Mouse (Mus musculus) hindbrain, embryonic 15.5 days (tissue): ENCODE measurements around the gene Speg. TPM values are rescaled to one million over a fixed set of nuclear protein-coding genes. Genes with fewer than 3 reads are reported as not detected.
A peak's percentile ranks its signal among the peaks of the same experiment; 100 is the strongest.

Source experiments
- ATAC-seq: fragments of 200-750 bp; cut with Nextera tagmentation; 2 replicates; pipeline ENCODE4 v1.8.0; 2017; ENCODE audit warnings: low read depth, moderate number of reproducible peaks, moderate TSS enrichment; ENCODE audit not compliant: low FRiP score
- H3K27ac ChIP-seq: fragments of 300-500 bp; sonication (generic); replicated peaks from 2 replicates; pipeline ENCODE4 v1.5.1; 2015; ENCODE audit warnings: mild to moderate bottlenecking, inconsistent platforms
- H3K27me3 ChIP-seq: fragments of 300-500 bp; sonication (generic); 2 replicates; pipeline ENCODE4 v1.6.1; 2015; ENCODE audit warnings: control low read depth, inconsistent platforms
- H3K36me3 ChIP-seq: fragments of 300-500 bp; sonication (generic); 2 replicates; pipeline ENCODE4 v1.6.1; 2015; ENCODE audit warnings: control low read depth, inconsistent platforms
- H3K4me1 ChIP-seq: fragments of 300-500 bp; sonication (generic); replicated peaks from 2 replicates; pipeline ENCODE4 v1.6.1; 2015; ENCODE audit warnings: control low read depth, inconsistent platforms
- H3K4me2 ChIP-seq: fragments of 300-500 bp; sonication (generic); 2 replicates; pipeline ENCODE4 v1.6.1; 2015; ENCODE audit warnings: moderate library complexity, mild to moderate bottlenecking, inconsistent platforms
- H3K4me3 ChIP-seq: fragments of 300-500 bp; sonication (generic); 2 replicates; pipeline ENCODE4 v1.5.1; 2015; ENCODE audit warnings: mild to moderate bottlenecking, inconsistent platforms
- H3K9ac ChIP-seq: fragments of 300-500 bp; sonication (generic); 2 replicates; pipeline ENCODE4 v1.6.1; 2015; ENCODE audit warnings: inconsistent platforms
- H3K9me3 ChIP-seq: fragments of 300-500 bp; sonication (generic); 2 replicates; pipeline ENCODE4 v1.6.1; 2016; ENCODE audit warnings: control low read depth, inconsistent platforms
- WGBS: fragments of 180-500 bp; shearing (Covaris S2); methylation state at CpG from one replicate; pipeline ENCODE4 v1.1.7; 2015; 5-methylcytosine and 5-hydroxymethylcytosine counted together
- polyA plus RNA-seq: library from polyadenylated mRNA; unstranded; fragments of >200 nt; fragmentation: Nextera tagmentation; extraction: Ambion mirVana; gene quantifications from 2 replicates; pipeline ENCODE4 v1.2.1, GENCODE M21; 2015

Gene Speg
- polyA plus RNA-seq, 1 experiment from 2014 or later, result 25.0 TPM

DNA sequence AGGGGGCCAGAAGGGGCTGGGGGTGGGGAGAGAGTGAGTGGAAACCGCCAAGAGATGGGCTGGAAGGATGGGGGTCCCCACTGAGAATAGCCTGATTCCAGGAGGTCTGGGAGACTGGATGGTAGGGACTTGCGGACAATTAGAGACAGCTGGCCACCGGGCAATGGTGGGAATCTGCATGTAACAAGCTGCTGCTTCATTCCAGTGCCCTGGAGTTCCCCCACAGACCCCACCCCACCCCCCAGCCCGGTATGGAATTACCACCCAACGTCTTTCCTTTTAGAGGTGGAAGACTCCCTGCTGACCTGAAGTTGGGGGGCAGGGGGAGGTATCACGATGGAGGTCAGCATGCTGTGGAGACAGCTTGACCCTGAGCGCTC, 72.9 kb downstream of the Speg start:
- Histone ChIP-seq H3K36me3 (no peaks in the 10 kb centered on the region), H3K4me3 (no peak overlapping the region), H3K9me3 (no peaks in the 10 kb centered on the region), H3K4me1 (peaks cover 92% of the 10 kb centered on the region), H3K27me3 (peaks cover 15% of the 10 kb centered on the region; the same call in 1 of the 2 replicates), H3K9ac (no peak overlapping the region), H3K27ac (peak overlapping the region; percentile 49; the same call in 1 of the 2 replicates), H3K4me2 (peak overlapping the region; percentile 30)
- no peak for ATAC-seq
- WGBS, result 6% methylated on average over 7 of the region's 7 CpGs

DNA sequence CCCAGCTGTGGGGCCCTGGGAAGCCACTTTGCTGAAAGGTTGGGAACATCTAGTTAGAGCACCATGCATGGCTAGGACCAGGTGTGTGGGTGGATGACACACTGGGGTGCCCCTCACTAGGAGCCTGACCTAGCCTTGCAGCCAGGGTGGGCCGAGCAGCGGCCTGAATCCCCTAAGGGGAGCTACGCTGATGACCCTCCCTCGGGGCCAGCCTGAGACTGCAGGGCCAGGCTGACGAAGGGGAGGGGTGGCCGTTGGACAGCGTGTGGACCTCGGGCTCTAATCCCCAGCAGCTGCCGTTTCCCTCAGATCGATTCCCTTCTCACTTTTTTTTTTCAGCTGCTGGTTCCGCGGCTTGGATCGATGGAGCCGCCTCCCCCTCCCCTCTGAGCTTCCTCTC, 73.8 kb downstream of the Speg start:
- Histone ChIP-seq H3K9me3 (no peaks in the 10 kb centered on the region), H3K4me2 (peak overlapping the region; percentile 73), H3K27ac (no peak overlapping the region), H3K27me3 (peaks cover 15% of the 10 kb centered on the region; the same call in 1 of the 2 replicates), H3K9ac (no peak overlapping the region), H3K4me1 (peaks cover 87% of the 10 kb centered on the region), H3K4me3 (no peak overlapping the region), H3K36me3 (no peaks in the 10 kb centered on the region)
- no peak for ATAC-seq
- 2% methylated on average over 13 of the region's 14 CpGs for WGBS

DNA sequence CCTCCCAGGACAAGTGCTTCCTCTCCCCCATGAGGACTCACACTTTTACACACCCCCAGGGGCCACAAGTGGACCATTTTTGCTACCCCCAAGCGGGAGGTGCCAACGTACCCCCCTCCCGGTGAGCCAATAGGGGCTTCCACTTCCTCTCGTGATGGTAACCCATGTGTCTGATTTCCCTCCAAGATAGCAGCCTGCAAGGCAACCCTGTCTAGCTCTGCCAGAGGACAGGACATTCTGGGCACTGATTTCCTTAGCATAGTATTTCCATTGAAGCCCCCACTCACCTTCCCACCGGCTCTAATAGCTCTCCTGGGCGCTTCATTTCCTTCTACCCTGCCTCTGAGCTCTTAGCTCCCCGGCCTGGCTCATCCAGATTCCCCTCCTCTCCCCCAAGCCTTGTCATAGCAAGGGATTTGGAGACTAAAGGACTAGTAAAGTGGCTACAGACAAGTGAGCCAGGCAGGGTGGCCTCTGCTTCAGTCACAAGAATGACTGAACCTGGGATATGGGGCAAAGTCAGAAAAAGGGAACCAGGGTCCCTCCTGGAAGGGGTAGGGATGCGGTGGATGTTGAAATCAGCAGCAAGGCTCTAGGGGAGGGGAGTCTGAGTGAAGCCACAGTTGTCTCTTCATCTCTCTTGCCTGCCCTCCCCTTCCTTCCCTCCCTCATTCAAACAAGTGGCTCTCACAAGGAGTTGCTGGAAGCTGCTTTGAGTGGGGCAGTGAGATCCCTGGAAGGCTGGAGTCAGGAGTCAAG, 74.5 kb downstream of the Speg start:
- peak overlapping the region; percentile 40 for H3K4me3 ChIP-seq
- H3K4me2 ChIP-seq, result peak overlapping the region; percentile 73
- peaks cover 85% of the 10 kb centered on the region for H3K4me1 ChIP-seq
- H3K9ac ChIP-seq, result peak overlapping the region; percentile 51
- no peak for ATAC-seq
- H3K27me3 ChIP-seq, result peaks cover 15% of the 10 kb centered on the region; the same call in 1 of the 2 replicates
- H3K27ac ChIP-seq, result peak overlapping the region; percentile 43
- H3K9me3 ChIP-seq, result no peaks in the 10 kb centered on the region
- H3K36me3 ChIP-seq, result no peaks in the 10 kb centered on the region
- WGBS, result 3% methylated on average over 8 of the region's 8 CpGs

DNA sequence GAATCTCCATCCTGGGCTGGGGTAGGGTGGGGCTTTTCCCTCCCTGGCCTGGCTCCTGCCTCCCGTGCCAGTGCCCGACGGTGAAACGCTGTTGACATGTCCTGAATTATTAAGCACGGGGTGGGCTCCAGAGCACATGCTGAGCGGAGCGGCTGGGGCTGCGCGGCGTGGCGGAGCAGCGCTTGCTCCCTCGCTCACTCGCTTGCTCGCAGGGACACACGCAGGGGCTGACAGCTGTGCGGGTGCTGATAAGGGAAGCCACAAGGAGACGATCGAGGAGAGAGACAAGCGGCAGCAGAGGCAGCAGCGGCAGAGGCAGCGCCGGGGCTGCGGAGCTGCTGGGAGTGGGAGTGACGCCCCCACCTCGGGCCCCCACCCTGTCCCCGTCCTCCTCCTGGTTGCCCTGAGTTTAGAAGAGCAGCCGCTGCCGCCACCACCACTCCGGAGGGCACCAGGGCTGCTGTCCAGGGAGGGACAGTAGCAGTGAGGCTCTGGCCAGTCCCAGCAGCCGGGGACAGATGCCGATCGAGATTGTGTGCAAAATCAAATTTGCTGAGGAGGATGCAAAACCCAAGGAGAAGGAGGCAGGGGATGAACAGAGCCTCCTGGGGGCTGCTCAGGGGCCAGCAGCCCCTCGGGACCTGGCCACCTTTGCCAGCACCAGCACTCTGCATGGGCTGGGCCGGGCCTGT, 75.4 kb downstream of the Speg start, which contains the start of gene Asic4:
Gene Asic4 (plus strand): TSS at position 123 of the 692 bp plus-strand sequence.
- 3% methylated on average over 35 of the region's 35 CpGs for WGBS
- H3K9ac ChIP-seq, result peak within 1 kb of the TSS; percentile 51
- peak within 1 kb of the TSS; percentile 43 for H3K27ac ChIP-seq
- 0 out of 2 replicates have a peak, but pooled peaks have one; percentile 17 for ATAC-seq
- peak within 1 kb of the TSS; percentile 40 for H3K4me3 ChIP-seq
- H3K36me3 ChIP-seq, result no peaks in the 10 kb centered on the region
- peaks cover 77% of the 10 kb centered on the region for H3K4me1 ChIP-seq
- H3K9me3 ChIP-seq, result no peaks in the 10 kb centered on the region
- H3K27me3 ChIP-seq, result peaks cover 15% of the 10 kb centered on the region; the same call in 1 of the 2 replicates
- peak within 1 kb of the TSS; percentile 73 for H3K4me2 ChIP-seq

DNA sequence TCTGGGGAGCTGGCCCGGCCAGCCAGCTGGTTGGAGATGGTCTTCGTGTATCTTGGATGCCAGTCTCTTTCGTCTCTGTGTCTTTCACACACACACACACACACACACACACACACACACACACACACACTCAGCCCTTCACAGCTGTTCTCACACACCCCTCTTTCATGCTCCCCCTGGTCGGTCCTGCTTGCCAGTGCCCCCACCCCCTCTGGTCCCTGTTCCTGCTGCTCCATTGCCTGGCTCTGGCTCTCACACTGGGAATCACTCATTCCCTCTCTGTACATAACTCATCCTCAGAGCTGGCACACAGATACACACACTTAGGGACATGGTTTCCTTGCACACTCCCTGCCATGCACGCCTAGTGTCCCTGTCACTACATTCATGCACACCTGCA, 76.8 kb downstream of the Speg start:
- H3K9ac ChIP-seq, result no peak overlapping the region
- H3K4me2 ChIP-seq, result peak overlapping the region; percentile 73
- peaks cover 15% of the 10 kb centered on the region; the same call in 1 of the 2 replicates for H3K27me3 ChIP-seq
- 35% methylated on average over 5 of the region's 5 CpGs for WGBS
- peak overlapping the region; percentile 40 for H3K4me3 ChIP-seq
- no peaks in the 10 kb centered on the region for H3K36me3 ChIP-seq
- ATAC-seq, result no peak
- peaks cover 77% of the 10 kb centered on the region for H3K4me1 ChIP-seq
- H3K9me3 ChIP-seq, result no peaks in the 10 kb centered on the region
- H3K27ac ChIP-seq, result peak overlapping the region; percentile 53; the same call in 1 of the 2 replicates

DNA sequence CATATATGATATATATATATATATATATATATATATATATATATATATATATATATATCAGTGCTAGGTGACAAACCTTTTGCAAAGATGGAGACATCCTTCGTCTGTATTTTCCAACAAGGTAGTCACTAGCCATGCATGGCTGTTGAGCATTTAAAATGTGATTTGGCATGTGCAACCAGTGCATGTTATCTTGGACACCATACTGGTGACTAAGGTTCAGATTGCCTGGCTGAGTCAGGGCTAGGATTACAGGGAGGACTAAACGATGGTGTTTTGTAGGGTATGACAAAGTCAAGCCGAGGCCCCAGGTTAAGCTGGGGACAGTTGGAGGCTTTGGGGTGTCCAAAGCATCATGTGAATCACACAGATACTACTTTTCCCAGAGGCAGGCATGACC, 80.3 kb downstream of the Speg start:
- Histone ChIP-seq H3K4me1 (peaks cover 67% of the 10 kb centered on the region), H3K4me3 (no peak overlapping the region), H3K9ac (no peak overlapping the region), H3K36me3 (no peaks in the 10 kb centered on the region), H3K27ac (no peak overlapping the region), H3K27me3 (peaks cover 8% of the 10 kb centered on the region; the same call in 1 of the 2 replicates), H3K9me3 (no peaks in the 10 kb centered on the region), H3K4me2 (no peak overlapping the region)
- ATAC-seq, result no peak
- WGBS, result 73% methylated on average over 3 of the region's 3 CpGs

DNA sequence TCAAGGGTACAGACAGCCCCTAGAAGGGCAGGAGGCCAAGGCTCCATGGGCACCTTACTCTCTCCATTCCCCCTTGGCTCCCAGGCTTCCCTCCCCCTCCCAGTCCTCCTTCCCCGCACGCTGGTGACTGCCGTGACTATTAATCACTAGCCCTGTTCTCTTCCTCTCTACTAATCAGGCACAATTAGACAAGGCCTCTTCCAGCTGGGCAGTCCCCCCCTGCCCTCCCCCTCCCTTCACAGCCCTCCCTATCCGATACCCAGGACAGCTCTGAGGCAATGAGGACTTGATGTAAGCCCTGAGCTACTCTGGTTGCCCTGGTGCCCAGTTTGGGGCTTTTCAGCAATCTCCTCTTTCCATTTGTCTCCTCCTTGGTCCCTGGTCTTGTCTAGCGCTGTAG, 80.9 kb downstream of the Speg start:
- 20% methylated on average over 5 of the region's 5 CpGs for WGBS
- Histone ChIP-seq H3K4me1 (peaks cover 62% of the 10 kb centered on the region), H3K27me3 (peaks cover 8% of the 10 kb centered on the region; the same call in 1 of the 2 replicates), H3K4me3 (no peak overlapping the region), H3K27ac (no peak overlapping the region), H3K4me2 (no peak overlapping the region), H3K9ac (no peak overlapping the region), H3K9me3 (no peaks in the 10 kb centered on the region), H3K36me3 (no peaks in the 10 kb centered on the region)
- ATAC-seq, result peak; percentile 13; the same call in 1 of the 2 replicates

DNA sequence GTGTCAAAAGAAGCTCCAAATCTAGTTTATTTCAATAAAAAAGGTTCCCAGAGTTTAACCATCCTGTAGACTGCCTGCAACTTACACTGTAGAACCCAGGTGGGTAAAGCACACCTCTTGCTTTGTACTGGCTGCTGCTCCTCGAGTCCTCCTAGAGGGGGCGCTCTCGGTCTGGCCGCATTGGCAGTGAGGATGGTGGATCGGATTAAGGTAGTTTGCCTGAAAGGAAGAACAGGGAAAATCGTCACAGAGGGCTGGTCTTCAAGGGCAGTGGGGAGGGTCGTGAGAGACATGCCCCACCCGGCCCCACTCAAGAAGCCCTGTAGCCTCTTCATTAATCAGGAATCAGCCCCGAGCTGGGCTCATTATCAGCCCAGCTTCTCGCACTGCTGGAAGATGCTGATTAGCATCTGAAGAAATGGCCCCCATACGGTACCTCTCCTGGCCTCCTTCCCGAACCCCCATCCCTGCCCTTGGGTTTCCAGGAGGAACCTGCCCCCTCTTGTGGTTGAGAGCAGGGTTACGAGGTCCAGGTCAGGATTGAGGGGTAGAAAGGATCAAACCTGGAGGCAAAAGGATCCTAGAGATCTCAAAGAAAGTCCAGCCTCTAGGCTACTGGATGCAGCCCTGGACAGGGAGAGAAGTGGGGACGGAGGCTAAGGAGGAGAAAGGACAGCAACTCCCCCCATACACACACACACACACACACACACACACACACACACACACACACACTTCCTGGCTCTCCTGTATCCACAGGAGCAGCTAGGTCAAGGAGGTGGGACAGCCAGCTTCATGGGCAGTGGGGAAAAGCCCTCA, 81.9 kb downstream of the Speg start:
- Histone ChIP-seq H3K4me2 (no peak overlapping the region), H3K9ac (no peak overlapping the region), H3K4me3 (no peak overlapping the region), H3K27me3 (peaks cover 4% of the 10 kb centered on the region; the same call in 1 of the 2 replicates), H3K27ac (no peak overlapping the region), H3K36me3 (no peaks in the 10 kb centered on the region), H3K9me3 (no peaks in the 10 kb centered on the region), H3K4me1 (peaks cover 53% of the 10 kb centered on the region)
- 6% methylated on average over 14 of the region's 14 CpGs for WGBS
- no peak for ATAC-seq

DNA sequence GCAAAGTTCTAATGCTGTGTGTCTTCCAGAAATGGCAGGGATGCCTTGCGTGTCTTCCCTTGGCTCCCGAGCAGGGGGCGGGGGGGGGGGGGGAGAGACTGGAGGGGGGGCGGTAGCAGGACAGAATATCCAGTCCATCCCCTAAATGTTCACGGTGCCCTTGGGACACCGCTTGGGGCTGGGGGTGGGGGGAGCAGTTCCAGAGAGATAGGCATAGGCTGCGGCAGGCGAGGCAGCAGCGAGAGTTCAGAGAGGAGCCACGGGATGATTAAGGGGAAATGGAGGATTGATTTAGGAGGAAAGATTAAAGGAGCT, 82.6 kb downstream of the Speg start:
- H3K4me2 ChIP-seq, result 0 out of 2 replicates have a peak overlapping the region, but pooled peaks have one; percentile 53
- no peaks in the 10 kb centered on the region for H3K27me3 ChIP-seq
- H3K4me1 ChIP-seq, result peaks cover 49% of the 10 kb centered on the region
- no peak; the same call in 1 of the 2 replicates for ATAC-seq
- H3K27ac ChIP-seq, result no peak overlapping the region
- H3K36me3 ChIP-seq, result no peaks in the 10 kb centered on the region
- no peak overlapping the region for H3K4me3 ChIP-seq
- no peak overlapping the region for H3K9ac ChIP-seq
- no peaks in the 10 kb centered on the region for H3K9me3 ChIP-seq
- WGBS, result 5% methylated on average over 8 of the region's 10 CpGs

DNA sequence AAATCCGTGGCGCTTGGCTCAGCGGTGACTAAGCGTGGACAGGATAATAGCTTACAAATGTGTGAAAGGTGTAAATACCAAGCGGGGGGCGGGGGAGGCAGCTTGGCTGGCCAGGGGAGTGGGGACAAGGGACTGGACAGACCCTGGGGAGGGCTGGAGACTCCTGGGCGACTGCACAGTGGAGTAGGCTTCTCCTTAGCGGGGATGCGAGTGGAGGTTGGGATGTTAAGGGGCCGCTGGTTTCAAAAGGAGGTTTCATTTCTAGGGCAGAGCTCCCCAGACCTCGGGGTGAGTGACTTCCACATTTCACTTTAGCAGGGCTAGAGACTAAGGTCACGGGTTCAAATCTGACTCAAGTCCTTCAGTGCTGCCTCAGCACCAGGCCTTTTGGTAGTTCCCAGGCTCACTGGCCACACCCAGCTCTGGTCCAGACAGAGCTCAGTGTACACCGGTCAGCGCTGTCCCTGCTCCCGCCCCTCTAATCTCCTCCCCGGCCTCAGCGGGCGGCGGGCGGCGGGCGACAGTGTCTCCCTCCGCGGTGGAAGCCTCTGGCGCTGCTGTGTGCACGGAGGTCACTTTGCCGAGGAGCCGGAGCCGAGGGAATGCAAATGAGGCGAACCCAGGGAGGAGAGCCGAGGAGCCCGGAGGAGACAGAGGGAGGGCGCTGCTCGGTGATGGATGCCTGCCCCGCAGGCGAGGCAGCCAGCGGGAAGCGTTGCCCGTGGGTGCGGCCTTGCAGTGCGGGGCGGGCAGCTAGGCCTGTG, 83.1 kb downstream of the Speg start:
- H3K4me1 ChIP-seq, result peaks cover 49% of the 10 kb centered on the region
- no peaks in the 10 kb centered on the region for H3K27me3 ChIP-seq

More for the DNA sequence above, 83.1 kb downstream of the Speg start:
- Histone ChIP-seq H3K4me2 (peak overlapping the region; percentile 53), H3K27ac (peak overlapping the region; percentile 33; the same call in 1 of the 2 replicates), H3K9me3 (no peaks in the 10 kb centered on the region), H3K4me3 (peak overlapping the region; percentile 18), H3K36me3 (no peaks in the 10 kb centered on the region), H3K9ac (no peak overlapping the region)
- peak; percentile 54 for ATAC-seq
- WGBS, result 3% methylated on average over 42 of the region's 42 CpGs
